Mouse (Mus musculus) left cerebral cortex, adult 2 months (tissue): ENCODE data around the gene Tmem170b. TPM values are rescaled to one million over a fixed set of nuclear protein-coding genes. Genes with fewer than 3 reads are reported as not detected.
A peak's percentile ranks its signal among the peaks of the same experiment; 100 is the strongest.

Experiments
- DNase-seq, 2 experiments: peaks; one replicate each; pipeline ENCODE4 v3.0.0; 2021 to 2022; ENCODE audit warnings: low spot score in 2 of 2, mixed read lengths in 1 of 2; ENCODE audit errors: extremely low spot score in 1 of 2
- H3K27ac ChIP-seq: fragments of 200-600 bp; 2 replicates; pipeline ENCODE4 v1.8.1; 2022
- H3K4me3 ChIP-seq: fragments of 200-600 bp; 2 replicates; pipeline ENCODE4 v1.8.1; 2022
- CTCF ChIP-seq: fragments of 200-600 bp; IDR thresholded peaks from 2 replicates; pipeline ENCODE4 v1.8.1; 2022; ENCODE audit warnings: antibody characterized with exemption, mild to moderate bottlenecking, moderate library complexity
- intact Hi-C: fragments of 180-260 bp; cut with DNase I; formaldehyde crosslinking; loops from one replicate; pipeline ENCODE4 v1.15.1; 2025
- total RNA-seq, 2 experiments: library from RNA; stranded (reverse); gene quantifications; 2 replicates each; pipeline ENCODE4 v1.2.3; 2021

The Tmem170b gene
- total RNA-seq, 2 experiments from 2014 or later, result 92.6 to 93.1 TPM

GRCm38 (mm10) chr13:41584358-41584680, 21.4 kb upstream of the Tmem170b start:
- intact Hi-C loops, result no loop called here
- H3K4me3 ChIP-seq, result no peak overlapping the region
- no peak overlapping the region for H3K27ac ChIP-seq
- DNase-seq, result no peak
- TF ChIP-seq CTCF, result no peak

DNA sequence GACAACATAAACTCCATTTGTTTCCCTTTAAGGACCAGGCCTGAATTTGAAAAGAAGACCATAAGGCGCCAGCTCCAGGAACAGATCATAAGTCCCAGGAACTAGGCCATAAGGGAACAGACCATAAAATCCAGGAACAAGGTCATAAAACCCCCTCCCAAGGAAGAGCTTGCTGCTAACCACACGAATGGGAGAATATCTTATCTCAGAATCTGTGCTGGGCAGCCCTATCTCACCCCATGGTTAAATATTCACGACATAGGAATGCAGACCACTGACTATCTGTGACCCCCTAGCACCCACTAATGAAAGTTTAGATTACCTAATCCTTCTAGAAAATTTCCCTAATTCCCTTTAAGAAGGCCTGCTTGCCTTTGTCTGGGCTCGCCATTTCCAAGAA, 20.8 kb upstream of the Tmem170b start:
- Histone ChIP-seq H3K27ac (no peak overlapping the region), H3K4me3 (no peak overlapping the region)
- DNase-seq, result no peak
- intact Hi-C loops, result no loop called here
- TF ChIP-seq CTCF, result no peak

GRCm38 (mm10) chr13:41596678-41597077, 9.0 kb upstream of the Tmem170b start:
- TF ChIP-seq CTCF, result no peak
- Histone ChIP-seq H3K27ac (no peak overlapping the region), H3K4me3 (no peak overlapping the region)
- no peak for DNase-seq
- intact Hi-C loops, result no loop called here

- H3K27ac ChIP-seq, result no peak overlapping the region
- H3K4me3 ChIP-seq, result no peak overlapping the region
- no peak for DNase-seq
- no peak for TF ChIP-seq CTCF
- intact Hi-C loops, result no loop called here
Measured at GRCm38 (mm10) chr13:41599977-41600376, 5.7 kb upstream of the Tmem170b start.

DNA sequence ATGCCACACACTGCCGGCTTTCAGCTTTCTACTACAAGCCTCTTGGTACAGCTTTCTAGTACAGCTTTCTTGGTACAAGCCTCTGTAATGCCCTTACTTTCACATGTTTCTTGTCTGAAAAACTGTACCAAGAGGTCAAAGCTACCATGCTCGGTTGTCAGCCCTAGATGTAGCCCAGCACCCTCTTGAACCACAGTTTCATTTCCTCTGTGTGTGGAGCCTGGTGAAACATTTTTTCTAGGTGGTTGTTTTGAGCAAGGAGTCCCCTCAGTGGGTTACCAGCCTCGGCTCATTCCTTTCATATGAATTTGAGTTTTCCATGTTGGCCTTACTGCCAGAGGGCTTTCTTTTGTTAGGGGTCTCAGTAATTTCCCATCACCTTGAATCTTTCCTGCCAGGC, 4.7 kb upstream of the Tmem170b start:
- no peak for TF ChIP-seq CTCF
- intact Hi-C loops, result no loop called here
- no peak overlapping the region for H3K27ac ChIP-seq
- no peak overlapping the region for H3K4me3 ChIP-seq
- DNase-seq, result no peak

DNA sequence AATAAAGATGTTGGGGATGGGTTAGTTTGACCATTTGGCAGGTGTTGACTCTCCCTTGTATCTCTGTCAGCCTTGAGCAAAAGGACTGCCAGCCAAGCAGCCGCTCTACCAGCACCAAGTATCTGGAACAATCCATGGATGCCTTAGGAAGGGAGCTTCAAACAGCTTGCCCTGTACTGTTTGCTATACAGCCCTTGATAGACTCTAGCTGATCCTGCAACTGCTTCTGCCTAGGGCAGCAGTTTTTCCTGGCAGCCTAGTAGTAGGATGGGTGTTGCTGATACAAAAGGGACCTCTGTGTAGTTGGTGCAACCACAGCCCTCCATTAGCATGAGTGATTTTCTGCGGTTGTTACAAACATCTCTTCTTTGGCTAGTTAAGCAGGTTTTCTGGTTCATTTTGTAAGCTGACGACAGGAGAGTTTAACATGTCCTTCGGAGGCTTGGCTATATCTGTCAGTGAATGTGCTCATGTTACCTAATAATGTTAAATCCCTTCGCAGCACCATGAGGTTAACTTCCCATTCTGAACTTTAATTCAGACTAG, 1.7 kb upstream of the Tmem170b start:
- DNase-seq, result no peak
- H3K4me3 ChIP-seq, result no peak overlapping the region
- H3K27ac ChIP-seq, result no peak overlapping the region
- TF ChIP-seq CTCF, result no peak
- intact Hi-C loops, result loop anchor here (2.0 kb wide), 1 partner anchor 245 kb away; no protein-coding TSS in a partner anchor

GRCm38 (mm10) chr13:41606081-41607000, 634 bp downstream of the Tmem170b start:
- intact Hi-C loops, result no loop called here
- Histone ChIP-seq H3K27ac (peak overlapping the region; percentile 96), H3K4me3 (peak overlapping the region; percentile 95)
- peak; percentile 53 to 63 for DNase-seq
- TF ChIP-seq CTCF, result no peak

GRCm38 (mm10) chr13:41607589-41607988, 1.9 kb downstream of the Tmem170b start:
- no peak for DNase-seq
- peak overlapping the region; percentile 45; the same call in 1 of the 2 replicates for H3K27ac ChIP-seq
- intact Hi-C loops, result no loop called here
- peak overlapping the region; percentile 95 for H3K4me3 ChIP-seq
- no peak for TF ChIP-seq CTCF

DNA sequence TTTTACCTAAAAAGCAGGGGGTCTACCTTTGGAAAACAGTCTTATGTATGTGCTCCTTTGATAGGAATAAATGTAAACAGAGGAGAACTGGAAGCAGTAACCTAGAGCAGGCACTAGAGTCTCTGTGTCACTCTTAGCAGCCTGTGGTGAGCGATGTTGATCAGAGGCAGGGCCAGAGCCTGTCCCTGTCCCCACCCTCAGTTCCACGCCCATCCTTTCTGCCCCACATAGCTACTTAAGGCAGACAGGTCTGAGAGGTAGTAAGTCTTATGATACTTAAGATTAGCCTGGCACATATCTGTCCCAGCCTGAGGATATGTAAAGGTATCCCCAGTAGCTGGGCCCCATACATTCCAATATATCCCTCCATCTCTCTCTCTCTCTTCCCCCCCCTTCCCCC, 2.9 kb downstream of the Tmem170b start:
- intact Hi-C loops, result no loop called here
- no peak for TF ChIP-seq CTCF
- no peak for DNase-seq
- Histone ChIP-seq H3K4me3 (0 out of 2 replicates have a peak overlapping the region, but pooled peaks have one; percentile 2), H3K27ac (no peak overlapping the region)

- DNase-seq, result no peak
- TF ChIP-seq CTCF, result no peak
- no peak overlapping the region for H3K27ac ChIP-seq
- intact Hi-C loops, result no loop called here
- H3K4me3 ChIP-seq, result no peak overlapping the region
Measured at GRCm38 (mm10) chr13:41611046-41611445, 5.3 kb downstream of the Tmem170b start.

- DNase-seq, result no peak
- H3K4me3 ChIP-seq, result no peak overlapping the region
- intact Hi-C loops, result no loop called here
- H3K27ac ChIP-seq, result no peak overlapping the region
- no peak for TF ChIP-seq CTCF
Measured at GRCm38 (mm10) chr13:41614539-41614938, 8.8 kb downstream of the Tmem170b start.

- intact Hi-C loops, result no loop called here
Measured at GRCm38 (mm10) chr13:41614982-41615381, 9.3 kb downstream of the Tmem170b start.

GRCm38 (mm10) chr13:41619470-41619869, 13.8 kb downstream of the Tmem170b start:
- no peak overlapping the region for H3K4me3 ChIP-seq
- DNase-seq, result no peak
- intact Hi-C loops, result no loop called here
- H3K27ac ChIP-seq, result no peak overlapping the region
- no peak for TF ChIP-seq CTCF

More at GRCm38 (mm10) chr13:41614982-41615381, 9.3 kb downstream of the Tmem170b start:
- no peak for DNase-seq
- no peak overlapping the region for H3K4me3 ChIP-seq
- no peak overlapping the region for H3K27ac ChIP-seq
- TF ChIP-seq CTCF, result no peak
